Mouse (Mus musculus) neural tube, embryonic 10.5 days (tissue): ENCODE results near the gene Sdhaf2.
"Not testable (repeated sequence)": the region's sequence is repeated elsewhere in the genome, so short reads cannot be mapped to it uniquely, and the experiment has no call there.

ENCODE experiments used
- DNase-seq: peaks from one replicate; pipeline ENCODE4 v3.0.0-alpha.2; 2017; ENCODE audit warnings: low spot score; ENCODE audit errors: extremely low spot score

The Sdhaf2 gene

DNA sequence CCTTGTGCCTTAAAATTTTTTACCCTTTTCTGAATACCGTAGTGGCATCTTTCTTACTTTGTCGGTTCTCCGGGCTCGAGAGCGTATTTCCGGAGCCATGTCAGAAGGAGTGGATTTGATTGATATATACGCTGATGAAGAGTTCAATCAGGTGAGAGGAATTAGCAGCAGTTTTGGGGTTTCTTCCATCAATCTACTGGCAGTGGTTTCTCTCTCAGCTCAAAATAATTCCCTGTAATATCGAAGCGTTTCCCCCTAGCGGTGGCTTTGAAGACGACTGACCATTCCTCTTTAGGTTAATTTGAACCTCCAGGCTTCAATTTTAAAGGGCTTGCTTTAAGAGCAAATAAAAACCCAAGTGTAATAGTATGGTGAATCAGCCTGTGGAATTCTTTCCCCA, at the start of gene Sdhaf2:
TSS of gene Sdhaf2 (minus strand) at position 233 of the 400 bp plus-strand sequence.
- no peak for DNase-seq

DNA sequence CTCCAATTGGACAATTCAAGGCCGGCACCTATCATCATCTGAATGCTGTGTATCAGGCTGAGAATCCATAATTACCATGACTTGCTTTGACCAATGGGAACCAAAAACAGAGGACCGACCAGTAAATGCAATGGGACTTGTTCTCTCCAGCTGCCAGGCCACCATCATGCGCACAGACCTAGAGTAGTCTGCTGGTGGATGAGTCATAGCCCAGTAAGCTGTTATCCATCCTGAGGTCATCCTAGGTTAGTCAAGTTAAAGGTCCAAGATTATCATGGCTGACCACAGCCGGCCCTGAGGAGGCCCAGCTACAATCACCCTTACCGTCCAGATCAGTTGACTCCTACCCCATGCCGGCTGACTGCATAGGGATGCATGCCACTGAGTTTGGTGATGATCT, 43.7 kb upstream of the Sdhaf2 start:
- no peak for DNase-seq

DNA sequence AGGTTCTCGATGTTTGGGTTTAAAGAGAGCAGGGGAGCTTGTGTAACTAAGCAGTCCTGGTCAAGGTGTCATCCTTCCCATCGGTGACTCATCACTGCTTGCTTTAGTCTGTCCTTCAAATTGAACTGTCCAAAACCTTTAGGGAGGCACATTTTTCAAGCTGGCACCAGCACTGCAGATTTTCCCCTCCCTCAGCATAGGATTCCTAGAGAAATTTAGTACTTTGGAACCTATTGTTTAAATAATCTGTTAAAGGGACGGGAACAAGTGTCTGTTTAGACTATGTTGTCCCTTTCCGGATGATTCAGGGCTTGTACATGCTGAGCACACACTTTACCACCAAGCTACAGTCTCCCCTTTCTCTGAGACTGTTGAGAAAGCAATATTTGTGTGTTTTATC, 39.3 kb upstream of the Sdhaf2 start:
- DNase-seq: no peak

DNA sequence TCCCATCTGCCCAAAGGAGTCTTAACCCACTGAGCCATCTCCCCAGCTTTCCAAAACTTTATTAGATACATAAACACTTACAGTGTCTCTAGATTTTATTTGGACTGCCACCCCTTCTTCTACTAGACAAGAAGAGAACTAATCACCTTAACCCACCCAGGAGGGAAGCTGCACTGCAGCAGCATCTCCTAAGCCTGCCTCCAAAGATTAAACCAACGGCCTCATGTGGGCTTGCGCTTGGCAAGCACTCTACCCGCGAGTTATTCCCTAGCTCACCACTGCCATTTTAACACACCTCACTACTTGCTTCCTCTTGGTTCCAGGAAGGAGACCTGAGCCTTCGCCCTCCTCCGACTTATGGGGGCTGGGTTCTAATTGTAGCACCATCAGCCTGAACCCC, 38.3 kb upstream of the Sdhaf2 start:
- DNase-seq: no peak

DNA sequence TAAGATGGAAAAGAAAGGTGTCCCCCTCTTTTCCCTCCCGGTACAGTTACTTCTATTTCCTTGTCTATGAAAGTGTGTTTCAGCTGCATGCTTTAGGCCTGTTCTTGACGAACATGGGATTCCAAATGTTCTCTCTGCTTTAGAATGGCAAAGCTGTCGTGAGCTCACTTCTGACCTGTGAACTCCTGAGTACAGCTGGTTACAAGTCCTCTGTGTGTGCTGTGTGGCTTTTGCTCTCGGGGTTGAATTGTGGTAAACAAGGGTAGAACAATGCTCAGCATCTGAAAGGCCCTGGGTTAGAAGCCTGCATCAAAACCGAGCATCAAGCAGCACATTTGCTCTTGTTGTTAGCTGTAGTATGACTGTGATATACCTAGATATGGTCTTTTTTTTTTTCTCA, 36.4 kb upstream of the Sdhaf2 start:
- no peak for DNase-seq

DNA sequence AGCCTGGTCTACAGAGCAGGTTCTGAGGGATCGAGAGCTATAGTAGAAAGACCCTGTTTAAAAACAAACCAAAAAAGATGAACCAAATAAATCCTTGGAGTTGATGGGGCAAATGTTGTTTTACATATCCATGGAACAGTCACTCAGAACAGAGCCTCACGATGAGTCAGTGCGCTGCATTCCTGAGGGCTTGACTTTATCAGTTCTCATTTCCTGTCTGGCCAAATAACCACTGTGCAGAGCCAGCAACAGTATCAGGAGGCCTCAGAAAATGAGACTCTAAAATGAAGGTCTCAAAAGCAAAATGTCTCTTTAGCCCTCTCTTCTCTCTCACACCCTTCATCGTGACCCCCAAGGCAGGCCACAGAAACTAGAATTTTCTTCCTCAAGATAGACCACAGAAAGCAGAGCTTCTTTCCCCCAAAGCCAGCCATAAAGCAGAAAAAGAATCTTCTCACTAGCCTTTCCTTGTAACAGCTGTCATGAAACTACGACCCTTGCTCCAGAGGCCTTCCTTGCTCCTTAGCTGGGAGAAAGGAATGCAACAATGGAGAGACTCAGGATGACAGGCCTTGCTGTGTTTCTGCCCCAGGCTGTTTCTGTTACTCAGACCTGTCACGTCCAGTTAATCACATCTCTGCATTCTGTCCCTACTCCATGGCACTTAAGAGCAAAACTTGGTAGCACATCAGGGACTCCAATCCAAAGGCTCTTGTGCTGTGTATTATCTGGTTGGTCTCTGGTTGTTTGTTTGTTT, 35.8 kb upstream of the Sdhaf2 start:
- DNase-seq: no peak

DNA sequence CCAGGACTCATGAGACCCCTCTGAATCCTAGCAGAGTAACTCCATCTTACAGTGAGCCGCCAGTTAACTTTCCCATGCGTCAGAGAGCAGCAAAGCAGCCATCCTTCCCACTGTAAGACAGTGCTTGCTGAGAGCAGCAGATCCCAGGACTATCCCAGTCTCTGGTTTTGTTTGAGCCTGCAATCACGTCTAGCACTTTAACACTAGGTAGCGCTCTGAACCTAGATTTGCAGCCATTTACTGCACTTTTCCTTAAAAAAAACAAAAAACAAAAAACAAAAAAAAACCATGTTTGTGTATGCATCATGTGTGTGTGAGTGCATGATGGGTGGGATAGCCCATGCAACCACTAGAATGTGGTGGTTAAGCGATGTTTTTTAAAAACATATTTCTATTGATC, 34.2 kb upstream of the Sdhaf2 start:
- no peak for DNase-seq

DNA sequence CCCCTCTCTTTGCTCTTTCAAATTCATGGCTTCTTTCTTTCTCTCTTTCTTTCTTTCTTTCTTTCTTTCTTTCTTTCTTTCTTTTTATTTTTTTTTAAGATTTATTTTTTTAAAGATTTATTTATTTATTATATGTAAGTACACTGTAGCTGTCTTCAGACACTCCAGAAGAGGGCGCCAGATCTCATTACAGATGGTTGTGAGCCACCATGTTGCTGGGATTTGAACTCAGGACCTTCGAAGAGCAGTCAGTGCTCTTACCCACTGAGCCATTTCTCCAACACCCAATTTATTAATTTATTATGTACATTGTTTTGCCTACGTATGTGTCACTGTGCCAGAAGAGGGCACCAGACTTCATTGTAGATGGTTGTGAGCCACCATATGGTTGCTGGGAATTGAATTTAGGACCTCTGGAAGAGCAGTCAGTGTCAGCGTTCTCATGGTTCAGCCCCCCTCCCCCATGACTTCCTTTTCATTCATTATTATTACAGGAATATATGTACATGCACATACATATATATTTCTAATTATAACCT, 32.0 kb upstream of the Sdhaf2 start:
- not testable (repeated sequence) for DNase-seq

DNA sequence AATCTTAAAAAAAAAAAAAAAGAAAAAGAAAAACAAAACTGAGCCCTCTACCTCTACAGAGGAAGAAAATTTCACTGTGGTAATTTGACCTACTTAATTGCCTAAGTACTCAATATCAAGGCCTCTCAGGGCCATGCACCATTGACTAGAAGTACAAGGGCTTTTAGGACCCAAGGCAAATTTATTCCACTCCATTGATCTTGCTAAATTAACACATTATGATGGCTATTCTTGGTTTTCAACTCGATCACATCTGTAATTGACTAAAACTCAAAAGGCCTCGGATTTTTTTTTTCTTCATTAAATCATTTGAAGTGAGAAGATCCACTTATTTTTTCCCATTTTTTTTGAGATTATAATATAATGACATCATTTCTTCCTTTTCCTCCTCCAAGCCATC, 31.5 kb upstream of the Sdhaf2 start:
- DNase-seq: no peak

DNA sequence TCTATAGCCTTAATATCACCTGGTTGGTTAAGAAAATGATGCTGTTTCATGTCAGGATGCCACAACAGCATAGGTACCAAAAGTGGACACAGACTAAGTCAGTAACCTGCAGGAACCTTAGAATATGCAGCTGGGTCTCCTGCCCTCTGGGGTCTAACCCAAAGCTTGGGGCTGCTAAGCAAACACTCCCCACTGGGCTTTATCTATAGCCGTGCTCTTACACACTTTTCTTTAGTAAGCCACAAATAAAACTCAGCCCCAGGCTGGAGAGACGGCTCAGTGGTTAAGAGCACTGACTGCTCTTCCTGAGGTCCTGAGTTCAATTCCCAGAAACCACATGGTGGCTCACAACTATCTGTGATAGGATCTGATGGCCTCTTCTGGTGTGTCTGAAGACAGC, 31.1 kb upstream of the Sdhaf2 start:
- DNase-seq: no peak

DNA sequence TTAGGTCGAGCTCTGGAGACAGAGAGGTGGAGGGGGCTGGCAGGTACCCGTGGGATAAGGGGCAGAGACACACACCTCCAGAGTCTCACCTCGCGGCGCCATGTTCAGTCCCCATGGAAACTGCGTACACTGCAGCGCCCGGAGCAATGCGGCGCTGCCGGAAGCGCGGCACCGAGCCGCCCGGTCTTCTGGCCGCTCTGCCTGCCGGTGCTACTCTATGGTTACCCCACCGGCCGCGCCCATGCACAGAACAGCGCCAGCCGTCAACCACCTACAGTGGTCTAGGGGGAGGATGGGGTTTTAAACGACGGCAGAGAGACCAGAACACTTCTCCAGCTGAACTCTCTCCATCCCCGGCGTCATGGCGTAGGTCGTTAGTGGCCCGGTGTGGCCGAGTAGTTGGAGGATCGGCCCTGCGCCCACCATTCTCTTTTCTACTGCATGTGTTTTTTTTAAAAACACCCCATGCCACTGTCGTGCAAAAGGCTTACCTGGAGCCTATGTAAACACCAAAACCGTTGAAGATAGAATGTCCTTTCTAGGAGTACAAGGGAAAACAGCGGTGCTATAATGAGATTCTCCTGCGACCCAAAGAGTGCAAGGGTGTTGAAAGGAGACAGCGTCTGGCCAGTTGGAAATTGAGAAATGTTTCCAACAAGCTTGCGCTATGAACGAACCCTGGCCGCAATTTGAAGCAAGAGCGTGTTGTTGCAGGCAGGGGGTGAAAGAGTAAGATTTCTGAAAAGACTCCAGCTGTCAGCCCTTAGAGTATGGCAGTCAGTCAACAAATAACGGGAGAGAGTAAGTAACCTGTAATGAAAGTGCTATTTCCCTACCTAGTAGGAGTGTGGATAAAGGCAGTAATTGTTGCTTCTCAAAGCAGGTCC, 29.9 kb upstream of the Sdhaf2 start, which contains the start of gene Tmem216:
TSS of gene Tmem216 (minus strand) at position 615 of the 887 bp plus-strand sequence.
- DNase-seq: peak; percentile 81

DNA sequence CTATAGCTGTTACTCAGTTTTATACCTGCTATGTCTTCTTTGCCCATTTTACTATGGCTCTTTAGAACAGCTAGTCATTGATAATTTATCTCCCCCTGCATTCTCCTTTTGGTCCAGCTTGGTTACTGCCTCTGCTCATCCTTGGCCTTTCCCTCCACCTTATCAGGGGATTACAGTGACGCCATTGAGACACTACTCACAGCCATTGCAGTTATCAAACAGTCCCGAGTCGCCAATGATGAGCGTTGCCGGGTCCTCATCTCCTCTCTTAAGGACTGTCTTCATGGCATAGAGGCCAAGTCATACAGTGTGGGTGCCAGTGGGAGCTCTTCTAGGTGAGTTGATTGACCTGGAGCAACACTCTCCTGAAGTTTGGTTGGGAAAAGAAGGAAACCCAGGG, 13.5 kb upstream of the Sdhaf2 start:
- DNase-seq: no peak

DNA sequence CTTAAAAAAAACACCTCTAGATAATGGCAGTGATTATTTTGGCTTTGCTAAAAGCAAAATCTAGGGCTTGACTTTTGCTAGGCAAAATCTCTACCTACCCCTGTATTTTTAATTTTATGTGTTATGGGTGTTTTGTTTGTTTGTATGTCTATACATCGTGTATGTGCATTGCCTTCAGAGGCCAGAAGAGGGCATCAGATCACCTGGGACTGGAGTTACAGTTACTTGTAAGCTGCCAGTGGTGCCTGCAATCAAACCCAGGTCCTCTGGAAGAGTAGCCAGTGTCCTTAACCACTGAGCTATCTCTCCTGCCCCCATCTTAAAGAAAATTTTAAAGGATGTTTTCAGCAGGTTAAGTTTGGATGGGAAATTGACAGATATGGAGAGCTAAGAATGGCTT, 4.1 kb upstream of the Sdhaf2 start:
- DNase-seq: no peak

DNA sequence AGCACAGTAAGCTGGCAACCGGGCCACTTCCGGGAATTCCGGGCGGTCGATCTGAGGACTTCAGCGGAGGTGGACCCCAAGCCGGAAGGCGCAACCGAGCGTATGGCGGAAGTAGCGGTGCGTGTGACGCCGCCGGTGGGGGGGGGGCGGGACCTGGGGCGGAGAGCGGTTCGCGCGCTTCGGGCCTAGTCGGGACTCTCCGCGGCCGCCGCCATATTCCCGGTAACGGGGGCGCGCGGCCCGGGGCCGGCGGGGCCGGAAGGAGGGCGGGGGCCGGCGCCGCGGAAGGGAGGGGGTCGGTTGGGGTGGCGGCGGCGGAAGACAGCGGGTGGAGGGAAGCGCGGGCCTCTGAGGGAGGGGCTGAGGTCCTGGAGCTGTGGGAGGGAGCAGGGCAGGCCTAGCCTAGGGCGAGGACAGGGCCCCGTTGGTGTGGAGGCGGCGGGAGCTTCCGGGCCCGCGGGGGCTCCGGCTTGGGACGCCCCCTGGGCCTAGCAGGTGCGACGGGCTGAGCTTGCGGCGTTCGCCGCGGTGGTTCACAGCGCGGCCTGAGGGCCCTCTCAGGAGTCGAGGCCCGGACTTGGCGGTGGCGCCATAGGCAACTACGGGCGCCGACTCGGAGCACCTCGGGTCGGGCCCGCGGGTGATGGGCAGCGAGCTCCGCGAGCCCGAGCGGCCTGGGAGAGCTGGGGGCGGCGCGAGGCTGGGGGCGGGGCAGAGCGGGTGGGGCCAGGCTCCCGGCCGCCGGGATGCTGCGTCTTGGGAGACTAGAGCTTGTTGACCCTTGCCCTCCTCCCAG, 638 bp downstream of the Sdhaf2 start, which contains the start of gene Cpsf7:
TSS of gene Cpsf7 (plus strand) at position 161 of the 796 bp plus-strand sequence.
- DNase-seq: peak; percentile 96

DNA sequence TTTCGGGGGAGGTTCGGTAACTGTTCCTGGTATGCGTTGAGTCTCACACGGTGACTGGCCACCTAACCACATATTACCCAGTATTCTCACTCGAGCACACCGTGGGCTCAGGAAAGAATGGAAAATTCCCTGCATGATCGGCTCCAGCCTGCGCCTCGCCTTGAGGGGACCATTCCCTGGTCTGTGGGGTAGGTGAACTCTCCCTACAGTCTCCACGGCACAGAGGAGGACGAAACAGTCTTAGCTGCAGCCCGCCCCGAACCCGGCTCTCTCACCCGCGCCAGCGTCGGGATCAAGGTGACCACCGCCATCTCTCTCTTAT, 1.2 kb downstream of the Sdhaf2 start:
- no peak for DNase-seq

DNA sequence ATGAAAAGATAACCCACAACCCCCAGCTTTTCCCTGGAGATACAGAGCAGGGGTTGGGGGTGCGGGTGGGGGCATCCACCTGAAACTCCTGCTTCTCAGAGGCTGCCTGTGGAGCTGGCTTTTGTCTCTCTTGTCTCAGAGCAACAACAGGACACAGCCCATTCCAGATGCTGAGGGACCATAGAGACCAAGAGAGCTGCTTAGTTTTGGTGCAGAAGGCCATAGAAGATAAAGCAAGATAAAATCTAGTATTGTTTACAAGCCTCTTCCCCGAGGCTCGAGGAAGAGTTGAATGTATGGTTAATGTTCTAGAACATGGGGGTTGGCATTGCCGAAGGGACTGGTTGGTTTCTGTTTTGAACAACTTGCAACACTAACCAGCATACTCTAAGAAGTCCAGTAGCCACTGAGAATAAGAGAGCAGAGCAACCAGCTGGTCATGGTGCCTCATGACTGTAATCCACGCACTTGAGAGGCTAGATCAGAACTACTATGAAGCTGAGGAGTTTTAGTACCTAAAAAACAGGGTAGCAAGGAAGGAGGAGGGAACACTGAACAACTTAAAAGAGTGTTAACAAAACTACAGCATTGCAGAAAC, 2.4 kb downstream of the Sdhaf2 start:
- DNase-seq: no peak

DNA sequence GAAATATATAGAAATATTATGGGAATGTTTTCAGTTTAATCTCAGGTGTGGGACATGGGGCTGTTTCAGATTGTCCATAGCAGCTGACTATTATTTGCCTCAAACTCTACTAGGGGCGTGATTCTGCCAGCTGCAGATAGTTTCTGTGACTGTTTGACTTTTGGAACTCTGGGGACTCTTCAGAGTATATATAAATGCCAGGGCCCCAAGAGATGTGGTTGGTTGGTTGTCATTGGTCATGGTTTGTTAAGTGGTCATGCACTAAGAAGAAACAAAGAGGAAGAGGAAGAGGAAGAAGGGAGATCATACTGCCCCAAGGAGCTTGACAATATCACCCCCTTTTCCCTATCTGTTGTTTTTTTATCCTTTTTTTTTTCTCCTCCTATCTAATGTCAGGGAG, 4.0 kb downstream of the Sdhaf2 start:
- no peak for DNase-seq

DNA sequence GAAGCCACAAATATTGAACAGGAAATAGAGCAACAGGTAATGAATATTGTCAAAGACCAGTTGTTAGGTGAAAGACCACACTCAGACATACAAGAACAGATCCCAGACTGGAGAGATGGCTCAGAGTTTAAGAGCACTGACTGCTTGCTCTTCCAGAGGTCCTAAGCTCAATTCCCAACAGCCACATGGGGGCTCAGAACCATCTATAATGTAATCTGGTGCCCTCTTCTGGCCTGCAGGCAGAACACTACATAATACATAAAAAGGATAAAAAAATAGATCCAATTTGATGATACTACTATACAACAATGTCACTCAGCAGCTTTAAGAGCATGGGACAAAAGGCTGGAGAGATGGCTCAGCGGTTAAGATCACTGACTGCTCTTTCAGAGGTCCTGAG, 5.6 kb downstream of the Sdhaf2 start:
- DNase-seq: no peak

DNA sequence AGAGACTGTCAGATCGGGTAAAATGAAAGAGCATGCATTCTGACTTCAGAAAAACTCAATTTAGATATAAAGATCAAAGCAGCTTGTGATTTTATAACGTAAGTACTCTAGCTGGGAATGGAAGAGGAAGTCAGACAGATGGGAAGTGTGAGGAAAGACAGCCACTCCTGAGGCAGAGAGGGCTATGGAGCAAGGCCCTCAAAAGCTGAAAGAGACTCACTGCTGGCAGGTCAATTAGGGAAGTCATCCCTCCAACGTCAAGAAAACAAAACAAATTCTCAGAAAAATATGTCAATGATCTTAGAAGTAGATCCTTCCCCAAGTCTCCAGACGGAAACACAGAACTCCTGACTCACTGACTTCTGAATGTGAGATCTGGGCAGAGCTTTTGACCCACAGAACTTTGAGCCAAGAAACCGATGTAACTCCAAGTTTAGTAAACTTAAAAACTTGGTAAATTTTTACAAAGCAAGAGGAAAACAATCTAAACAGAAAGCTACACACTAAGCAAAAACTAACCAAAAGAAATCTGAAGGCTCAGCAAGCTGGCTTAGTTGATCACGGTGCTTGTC, 15.1 kb downstream of the Sdhaf2 start:
- DNase-seq: no peak

DNA sequence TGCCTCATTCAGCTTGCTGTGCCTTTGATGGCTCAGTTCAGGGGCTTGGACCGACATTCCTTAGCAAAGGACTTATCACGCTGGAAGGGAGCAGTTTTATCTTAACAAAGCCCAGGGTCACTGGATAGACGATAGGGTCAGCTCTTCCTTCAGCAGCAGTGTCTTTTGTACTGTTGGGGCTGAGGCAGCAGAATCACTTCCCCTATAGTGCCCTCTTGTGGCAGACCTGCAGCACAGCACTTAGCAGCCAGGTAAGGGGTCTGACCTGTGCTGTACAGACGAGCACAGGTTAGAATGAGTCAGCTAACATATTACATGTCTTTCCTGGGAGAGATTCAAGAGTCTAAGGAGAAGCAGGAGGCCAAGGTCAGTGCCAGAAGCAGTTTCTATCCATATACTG, 23.4 kb downstream of the Sdhaf2 start:
- DNase-seq: peak; percentile 61

DNA sequence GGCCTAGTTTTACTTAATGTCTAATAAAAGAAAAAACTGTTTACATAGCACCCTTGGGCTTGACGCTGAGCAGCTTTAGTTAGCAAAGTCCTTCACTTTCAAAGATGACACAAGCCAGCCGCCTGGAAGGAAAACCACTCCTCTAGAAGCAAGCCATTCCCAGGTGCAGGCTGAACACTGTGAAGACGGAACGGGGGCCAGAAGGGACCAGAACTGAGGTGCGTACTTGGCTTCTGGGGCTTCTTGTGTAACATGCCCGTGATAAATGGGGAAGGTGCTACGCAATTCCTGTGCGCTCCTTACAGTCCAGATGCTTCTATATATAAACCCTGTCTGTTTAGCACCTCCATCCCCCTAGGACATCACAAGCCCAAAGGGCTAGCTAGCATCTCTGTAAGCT, 25.4 kb downstream of the Sdhaf2 start:
- no peak for DNase-seq
